Mouse (Mus musculus): ENCODE measurements around the gene Olfr146. TPM values are rescaled to one million over a fixed set of nuclear protein-coding genes. Genes with fewer than 3 reads are reported as not detected.

Olfr146 gene
- not detected in 2 replicates for polyA plus RNA-seq (2014; fragmentation: Nextera tagmentation; extraction: Ambion mirVana)

DNA sequence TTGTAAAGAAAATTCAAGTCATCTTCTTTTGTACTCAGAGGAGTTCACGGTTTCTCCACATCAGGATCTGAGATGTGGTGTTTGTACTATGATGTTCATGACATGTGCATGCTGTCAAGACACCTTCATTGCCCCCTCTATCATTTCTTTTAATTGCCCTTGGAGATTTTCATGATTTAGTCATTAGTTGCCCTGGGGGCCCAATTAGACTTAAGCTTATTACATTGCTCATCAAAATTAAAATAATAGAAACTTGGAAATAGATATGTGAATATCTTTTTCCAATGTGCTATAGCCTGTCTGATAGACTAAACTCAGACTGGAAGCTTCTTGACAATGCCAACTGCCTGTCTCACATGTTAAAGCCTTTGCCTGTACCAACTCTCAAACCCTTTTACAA, at the start of gene Olfr146:
TSS of gene Olfr146 (minus strand) at position 101 of the 400 bp plus-strand sequence.
- 73% methylated on average over 1 of the region's 1 CpGs for WGBS
- H3K4me3 ChIP-seq (ENCODE audit: control insufficient read depth in 1 of 2, insufficient read depth in 1 of 2, low read depth in 1 of 2, low read length in 2 of 2) = no peak within 1 kb of the TSS
- no peaks in the 10 kb centered on the region for H3K36me3 ChIP-seq (ENCODE audit: control insufficient read depth, insufficient read depth, low read length)
- H3K4me2 ChIP-seq (ENCODE audit: low read length) = no peak within 1 kb of the TSS
- no peaks in the 10 kb centered on the region for H3K27me3 ChIP-seq (ENCODE audit: control insufficient read depth, insufficient read depth, low read length)
- no peak for ATAC-seq (ENCODE audit: insufficient number of reproducible peaks, insufficient read depth, low FRiP score, low read depth)
- no peaks in the 10 kb centered on the region for H3K4me1 ChIP-seq (ENCODE audit: control insufficient read depth in 2 of 2, insufficient read depth in 2 of 2, low read length in 2 of 2)
- H3K27ac ChIP-seq (replicated peaks in 1 of 2; ENCODE audit: control insufficient read depth in 1 of 2, insufficient read depth in 1 of 2, low read depth in 2 of 2, low read length in 2 of 2) = no peak within 1 kb of the TSS
- H3K9ac ChIP-seq (ENCODE audit: low read length) = no peak within 1 kb of the TSS
- no peaks in the 10 kb centered on the region for H3K9me3 ChIP-seq (ENCODE audit: control insufficient read depth, low read length)

DNA sequence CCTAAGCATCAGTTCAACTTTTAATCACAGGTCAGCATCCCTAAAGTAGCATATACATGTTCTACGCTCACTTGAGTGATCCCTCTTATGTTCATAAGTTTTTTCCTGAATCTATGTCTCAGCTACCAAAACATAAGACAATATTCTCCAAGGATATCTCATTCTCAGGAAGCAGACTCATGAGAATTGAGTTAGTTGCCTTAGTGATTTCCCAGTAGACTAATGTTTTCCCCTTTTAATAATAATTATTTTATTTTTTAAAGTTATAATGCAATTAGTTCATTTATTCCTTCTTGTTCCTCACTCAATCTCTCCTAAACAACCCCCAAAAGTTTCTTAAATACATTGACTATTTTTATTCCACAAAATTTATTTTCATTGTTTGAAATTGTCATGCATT, 41.7 kb upstream of the Olfr146 start, which contains the start of gene Olfr937:
TSS of gene Olfr937 (minus strand) at position 101 of the 400 bp plus-strand sequence.
- no peak for ATAC-seq (ENCODE audit: insufficient number of reproducible peaks, insufficient read depth, low FRiP score, low read depth)
- Histone ChIP-seq H3K4me1 (ENCODE audit: control insufficient read depth in 2 of 2, insufficient read depth in 2 of 2, low read length in 2 of 2) (no peaks in the 10 kb centered on the region), H3K4me3 (ENCODE audit: control insufficient read depth in 1 of 2, insufficient read depth in 1 of 2, low read depth in 1 of 2, low read length in 2 of 2) (no peak within 1 kb of the TSS), H3K9ac (ENCODE audit: low read length) (no peak within 1 kb of the TSS), H3K36me3 (ENCODE audit: control insufficient read depth, insufficient read depth, low read length) (no peaks in the 10 kb centered on the region), H3K4me2 (ENCODE audit: low read length) (no peak within 1 kb of the TSS), H3K9me3 (ENCODE audit: control insufficient read depth, low read length) (no peaks in the 10 kb centered on the region), H3K27me3 (ENCODE audit: control insufficient read depth, insufficient read depth, low read length) (no peaks in the 10 kb centered on the region), H3K27ac (replicated peaks in 1 of 2; ENCODE audit: control insufficient read depth in 1 of 2, insufficient read depth in 1 of 2, low read depth in 2 of 2, low read length in 2 of 2) (no peak within 1 kb of the TSS)
- WGBS = 77% methylated on average over 1 of the region's 1 CpGs

DNA sequence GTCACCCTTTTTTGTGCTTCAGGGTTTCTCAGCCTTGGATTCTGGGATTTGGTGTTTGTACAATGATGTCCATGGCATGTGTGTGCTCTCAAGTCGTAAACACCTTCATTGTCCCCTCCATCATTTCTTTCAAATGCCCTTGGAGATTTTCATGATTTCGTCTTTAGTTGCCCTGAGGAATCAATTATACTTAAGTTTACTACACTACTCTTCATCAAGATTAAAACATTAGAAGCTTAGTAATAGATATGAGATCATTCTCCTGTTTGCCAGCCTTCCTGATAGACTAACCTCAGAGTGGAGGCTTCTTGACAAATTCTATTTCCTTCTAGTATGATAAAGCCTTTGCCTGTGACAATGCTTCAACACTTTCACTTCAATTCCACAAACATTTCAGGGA, 23.6 kb downstream of the Olfr146 start, which contains the start of gene Olfr935:
TSS of gene Olfr935 (minus strand) at position 101 of the 400 bp plus-strand sequence.
- WGBS = 66% methylated on average over 2 of the region's 2 CpGs
- Histone ChIP-seq H3K36me3 (ENCODE audit: control insufficient read depth, insufficient read depth, low read length) (no peaks in the 10 kb centered on the region), H3K9me3 (ENCODE audit: control insufficient read depth, low read length) (no peaks in the 10 kb centered on the region), H3K27me3 (ENCODE audit: control insufficient read depth, insufficient read depth, low read length) (no peaks in the 10 kb centered on the region), H3K4me1 (ENCODE audit: control insufficient read depth in 2 of 2, insufficient read depth in 2 of 2, low read length in 2 of 2) (no peaks in the 10 kb centered on the region), H3K9ac (ENCODE audit: low read length) (no peak within 1 kb of the TSS), H3K27ac (replicated peaks in 1 of 2; ENCODE audit: control insufficient read depth in 1 of 2, insufficient read depth in 1 of 2, low read depth in 2 of 2, low read length in 2 of 2) (no peak within 1 kb of the TSS), H3K4me3 (ENCODE audit: control insufficient read depth in 1 of 2, insufficient read depth in 1 of 2, low read depth in 1 of 2, low read length in 2 of 2) (no peak within 1 kb of the TSS), H3K4me2 (ENCODE audit: low read length) (no peak within 1 kb of the TSS)
- ATAC-seq (ENCODE audit: insufficient number of reproducible peaks, insufficient read depth, low FRiP score, low read depth) = no peak

- Histone ChIP-seq H3K27ac (replicated peaks in 1 of 2; ENCODE audit: control insufficient read depth in 1 of 2, insufficient read depth in 1 of 2, low read depth in 2 of 2, low read length in 2 of 2) (no peak within 1 kb of the TSS), H3K36me3 (ENCODE audit: control insufficient read depth, insufficient read depth, low read length) (no peaks in the 10 kb centered on the region), H3K9me3 (ENCODE audit: control insufficient read depth, low read length) (no peaks in the 10 kb centered on the region), H3K4me3 (ENCODE audit: control insufficient read depth in 1 of 2, insufficient read depth in 1 of 2, low read depth in 1 of 2, low read length in 2 of 2) (no peak within 1 kb of the TSS), H3K27me3 (ENCODE audit: control insufficient read depth, insufficient read depth, low read length) (no peaks in the 10 kb centered on the region), H3K4me2 (ENCODE audit: low read length) (no peak within 1 kb of the TSS), H3K9ac (ENCODE audit: low read length) (no peak within 1 kb of the TSS), H3K4me1 (ENCODE audit: control insufficient read depth in 2 of 2, insufficient read depth in 2 of 2, low read length in 2 of 2) (no peaks in the 10 kb centered on the region)
- 84% methylated on average over 2 of the region's 2 CpGs for WGBS
- no peak for ATAC-seq (ENCODE audit: insufficient number of reproducible peaks, insufficient read depth, low FRiP score, low read depth)
Measured at GRCm38 (mm10) chr9:38988215-38988614, 35.0 kb downstream of the Olfr146 start, which contains the start of gene Olfr934. Gene Olfr934 (minus strand): TSS chr9:38988315.

GRCm38 (mm10) chr9:38972013-38972412, 51.2 kb downstream of the Olfr146 start, which contains the start of gene Olfr933:
Gene Olfr933 (plus strand): TSS chr9:38972313.
- H3K4me1 ChIP-seq (ENCODE audit: control insufficient read depth in 2 of 2, insufficient read depth in 2 of 2, low read length in 2 of 2) = no peaks in the 10 kb centered on the region
- no peaks in the 10 kb centered on the region for H3K27me3 ChIP-seq (ENCODE audit: control insufficient read depth, insufficient read depth, low read length)
- no peak within 1 kb of the TSS for H3K9ac ChIP-seq (ENCODE audit: low read length)
- H3K27ac ChIP-seq (replicated peaks in 1 of 2; ENCODE audit: control insufficient read depth in 1 of 2, insufficient read depth in 1 of 2, low read depth in 2 of 2, low read length in 2 of 2) = no peak within 1 kb of the TSS
- no peaks in the 10 kb centered on the region for H3K36me3 ChIP-seq (ENCODE audit: control insufficient read depth, insufficient read depth, low read length)
- H3K4me2 ChIP-seq (ENCODE audit: low read length) = no peak within 1 kb of the TSS
- no peak for ATAC-seq (ENCODE audit: insufficient number of reproducible peaks, insufficient read depth, low FRiP score, low read depth)
- WGBS = 69% methylated on average over 4 of the region's 4 CpGs
- H3K9me3 ChIP-seq (ENCODE audit: control insufficient read depth, low read length) = no peaks in the 10 kb centered on the region
- no peak within 1 kb of the TSS for H3K4me3 ChIP-seq (ENCODE audit: control insufficient read depth in 1 of 2, insufficient read depth in 1 of 2, low read depth in 1 of 2, low read length in 2 of 2)

Small RNAs within 50 kb of the gene (microRNA-seq; reads per million reads assigned to microRNA genes)
- not detected for gene Gm25529

Other genes with a start within 250 kb of the Olfr146 start
- 0.12 TPM in 1 of 2 replicates, not detected in the other for gene Olfr922, start 208.8 kb downstream of the Olfr146 start, polyA plus RNA-seq (2014; fragmentation: Nextera tagmentation; extraction: Ambion mirVana)
- gene Olfr923, start 196.8 kb downstream of the Olfr146 start, polyA plus RNA-seq (2014; fragmentation: Nextera tagmentation; extraction: Ambion mirVana) = not detected in 2 replicates
- not detected in 2 replicates for gene Olfr924, start 178.9 kb downstream of the Olfr146 start, polyA plus RNA-seq (2014; fragmentation: Nextera tagmentation; extraction: Ambion mirVana)
- not detected in 2 replicates for gene Olfr26, start 168.3 kb downstream of the Olfr146 start, polyA plus RNA-seq (2014; fragmentation: Nextera tagmentation; extraction: Ambion mirVana)
- gene Olfr926, start 146.3 kb downstream of the Olfr146 start, polyA plus RNA-seq (2014; fragmentation: Nextera tagmentation; extraction: Ambion mirVana) = not detected in 2 replicates
- gene Olfr930, start 93.6 kb downstream of the Olfr146 start, polyA plus RNA-seq (2014; fragmentation: Nextera tagmentation; extraction: Ambion mirVana) = not detected in 2 replicates
- gene Olfr933, start 51.1 kb downstream of the Olfr146 start, polyA plus RNA-seq (2014; fragmentation: Nextera tagmentation; extraction: Ambion mirVana) = not detected in 2 replicates
- not detected in 2 replicates for gene Olfr934, start 35.1 kb downstream of the Olfr146 start, polyA plus RNA-seq (2014; fragmentation: Nextera tagmentation; extraction: Ambion mirVana)
- gene Olfr935, start 23.7 kb downstream of the Olfr146 start, polyA plus RNA-seq (2014; fragmentation: Nextera tagmentation; extraction: Ambion mirVana) = not detected in 2 replicates
- not detected in 2 replicates for gene Olfr937, start 41.6 kb upstream of the Olfr146 start, polyA plus RNA-seq (2014; fragmentation: Nextera tagmentation; extraction: Ambion mirVana)
- not detected in 2 replicates for gene Olfr938, start 55.5 kb upstream of the Olfr146 start, polyA plus RNA-seq (2014; fragmentation: Nextera tagmentation; extraction: Ambion mirVana)
- gene Olfr27, start 104.8 kb upstream of the Olfr146 start, polyA plus RNA-seq (2014; fragmentation: Nextera tagmentation; extraction: Ambion mirVana) = not detected in 2 replicates
- gene Olfr943, start 142.9 kb upstream of the Olfr146 start, polyA plus RNA-seq (2014; fragmentation: Nextera tagmentation; extraction: Ambion mirVana) = not detected in 2 replicates
- gene Olfr944, start 178.5 kb upstream of the Olfr146 start, polyA plus RNA-seq (2014; fragmentation: Nextera tagmentation; extraction: Ambion mirVana) = not detected in 2 replicates
- gene Olfr1537, start 226.6 kb upstream of the Olfr146 start, polyA plus RNA-seq (2014; fragmentation: Nextera tagmentation; extraction: Ambion mirVana) = not detected in 2 replicates